Mouse (Mus musculus) CD4-positive, CD25-positive, alpha-beta regulatory T cell, adult 2 months (primary cell): Measurements from ENCODE around the gene Ppp1r3g.
"Not testable (repeated sequence)": the region's sequence is repeated elsewhere in the genome, so short reads cannot be mapped to it uniquely, and the experiment has no call there.

Source experiments
- DNase-seq: peaks from one replicate; pipeline ENCODE4 v3.0.0-alpha.2; 2012; ENCODE audit warnings: low read depth, low spot score

The Ppp1r3g gene

DNA sequence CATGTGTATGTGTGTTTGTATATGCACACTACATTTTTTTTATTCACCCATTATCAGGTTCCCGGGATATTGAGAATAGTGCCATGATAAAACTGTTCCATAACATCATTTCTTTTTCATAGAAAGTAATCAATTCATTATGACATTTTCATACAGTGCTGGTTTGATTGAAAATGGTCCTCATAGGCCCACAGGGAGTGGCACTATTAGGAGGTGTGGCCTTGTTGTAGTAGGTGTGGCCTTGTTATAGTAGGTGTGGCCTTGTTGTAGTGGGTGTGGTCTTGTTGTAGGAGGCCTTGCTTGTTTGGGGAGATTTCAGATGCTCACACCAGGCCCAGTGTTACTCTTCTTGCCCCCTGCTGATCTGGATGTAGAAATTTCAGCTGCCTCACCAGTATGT, at the start of gene Ppp1r3g:
TSS of gene Ppp1r3g (plus strand) at position 301 of the 400 bp plus-strand sequence.
- DNase-seq = no peak

GRCm38 (mm10) chr13:35911476-35911875, 47.2 kb upstream of the Ppp1r3g start:
- no peak for DNase-seq

- no peak for DNase-seq
Observed at GRCm38 (mm10) chr13:35937991-35938390, 20.6 kb upstream of the Ppp1r3g start.

- no peak for DNase-seq
Observed at GRCm38 (mm10) chr13:35939871-35940665, 18.6 kb upstream of the Ppp1r3g start.

GRCm38 (mm10) chr13:35940934-35941333, 17.7 kb upstream of the Ppp1r3g start:
- no peak for DNase-seq

- DNase-seq = no peak
Observed at GRCm38 (mm10) chr13:35946659-35947353, 11.8 kb upstream of the Ppp1r3g start.

- peak; percentile 82 for DNase-seq
Observed at GRCm38 (mm10) chr13:35947354-35948000, 11.2 kb upstream of the Ppp1r3g start.

DNA sequence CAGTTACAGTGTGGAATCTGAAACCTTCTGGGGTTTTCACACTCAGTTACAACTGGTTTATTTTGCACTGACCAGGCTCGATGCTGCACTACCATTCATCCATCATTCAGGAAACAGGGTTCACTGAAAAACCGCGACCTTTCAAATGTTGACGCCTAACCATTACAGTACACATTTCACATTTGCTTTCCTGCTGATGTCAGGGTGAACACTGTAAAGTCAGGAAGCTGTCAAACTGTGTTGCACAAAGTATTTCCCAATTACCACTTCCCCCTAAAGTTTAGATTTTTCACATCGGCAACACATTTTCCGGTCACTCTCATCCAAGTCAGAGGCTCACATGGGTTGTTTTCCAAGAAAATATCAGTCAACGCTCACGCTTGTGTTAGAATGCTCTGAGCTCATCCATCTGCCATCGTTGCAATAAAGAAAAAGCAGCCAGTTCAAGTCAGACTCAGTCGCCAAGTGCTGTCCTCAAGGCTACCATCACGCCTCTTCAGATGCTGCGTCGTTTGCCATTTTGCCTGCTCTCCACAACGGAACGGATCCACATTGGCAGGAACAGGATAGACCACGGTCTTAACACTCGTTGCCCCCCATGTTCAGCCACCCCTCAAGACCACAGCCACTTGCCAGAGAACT, 8.7 kb upstream of the Ppp1r3g start:
- DNase-seq = no peak

DNA sequence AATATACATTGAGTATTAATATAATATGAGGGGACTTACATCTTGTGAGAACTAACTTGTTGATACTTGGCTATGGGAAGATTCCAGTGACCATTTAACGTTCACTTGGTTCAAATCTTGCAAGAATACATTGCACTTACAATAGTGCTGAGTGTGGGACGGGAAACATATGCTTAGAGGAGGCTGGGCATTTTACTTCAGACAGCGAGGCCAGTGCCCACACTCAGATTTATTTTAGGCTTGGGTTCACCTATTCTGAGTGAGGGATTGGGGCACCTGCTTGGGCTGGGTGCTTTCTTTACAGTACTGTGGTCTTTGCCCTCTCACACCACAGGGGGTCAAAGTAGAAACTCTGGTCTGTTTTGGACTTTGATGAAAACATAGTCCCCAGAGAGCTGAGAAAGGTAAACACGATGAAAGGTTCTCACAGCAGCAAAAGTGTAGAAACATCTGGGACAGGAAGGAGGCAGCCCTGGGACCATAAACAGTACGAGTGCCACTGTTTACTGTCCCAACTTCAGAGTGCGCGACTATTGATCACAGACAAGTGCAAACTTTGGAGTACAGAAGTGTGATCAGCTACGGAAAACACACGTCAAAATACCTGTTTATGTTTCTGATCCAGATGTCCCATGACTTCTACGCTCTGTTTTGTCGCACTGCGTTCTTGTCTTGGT, 890 bp downstream of the Ppp1r3g start:
- no peak for DNase-seq

GRCm38 (mm10) chr13:35963583-35963982, 4.9 kb downstream of the Ppp1r3g start:
- DNase-seq = no peak

- DNase-seq = no peak
Observed at GRCm38 (mm10) chr13:35967690-35968089, 9.1 kb downstream of the Ppp1r3g start.

DNA sequence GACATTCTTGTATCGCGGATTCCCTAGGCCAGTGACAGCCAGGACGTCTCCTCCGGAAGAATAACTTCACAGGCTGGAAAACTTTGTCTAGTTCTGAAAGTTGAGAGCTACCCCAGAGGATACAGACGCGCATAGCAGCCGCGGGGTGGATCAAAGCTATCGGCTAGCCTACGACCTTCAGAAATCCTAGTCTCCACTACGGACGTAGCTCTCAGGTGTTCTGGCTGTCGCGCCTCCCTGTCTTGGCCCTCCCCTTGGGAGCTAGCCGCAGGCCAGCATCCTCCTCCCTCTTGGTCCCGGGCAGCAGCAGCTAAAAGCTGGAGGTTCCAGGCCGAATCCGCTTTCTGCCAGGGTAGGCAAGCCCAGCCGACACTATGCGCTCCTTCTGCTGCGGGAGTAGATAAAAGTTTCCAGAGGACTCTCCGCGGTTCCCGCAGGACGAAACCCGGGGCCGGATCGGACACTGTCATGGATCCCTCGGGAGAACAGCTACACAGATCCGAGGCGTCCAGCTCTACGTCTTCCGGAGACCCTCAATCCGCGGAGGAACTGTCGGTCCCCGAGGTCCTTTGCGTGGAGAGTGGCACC, 9.6 kb downstream of the Ppp1r3g start:
- DNase-seq = no peak

- no peak for DNase-seq
Observed at GRCm38 (mm10) chr13:35968719-35969430, 10.2 kb downstream of the Ppp1r3g start.

DNA sequence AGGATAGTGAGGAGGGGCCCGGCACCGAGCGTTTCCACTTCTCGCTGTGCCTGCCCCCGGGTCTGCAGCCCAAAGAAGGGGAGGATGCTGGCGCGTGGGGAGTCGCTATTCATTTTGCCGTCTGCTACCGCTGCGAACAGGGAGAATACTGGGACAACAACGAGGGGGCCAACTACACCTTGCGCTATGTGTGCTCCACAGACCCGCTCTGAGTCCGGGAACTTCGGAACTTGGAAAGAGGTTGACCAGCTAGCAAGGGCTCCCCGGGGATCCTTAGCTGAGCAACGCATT, 10.7 kb downstream of the Ppp1r3g start:
- DNase-seq = no peak

GRCm38 (mm10) chr13:35969829-35970228, 11.2 kb downstream of the Ppp1r3g start:
- DNase-seq = no peak

- DNase-seq = no peak
Observed at GRCm38 (mm10) chr13:35976912-35977311, 18.3 kb downstream of the Ppp1r3g start.

- no peak for DNase-seq
Observed at GRCm38 (mm10) chr13:35980471-35980870, 21.8 kb downstream of the Ppp1r3g start.

- DNase-seq = no peak
Observed at GRCm38 (mm10) chr13:35982985-35983384, 24.3 kb downstream of the Ppp1r3g start.

- DNase-seq = no peak
Observed at GRCm38 (mm10) chr13:35989329-35989728, 30.7 kb downstream of the Ppp1r3g start.

DNA sequence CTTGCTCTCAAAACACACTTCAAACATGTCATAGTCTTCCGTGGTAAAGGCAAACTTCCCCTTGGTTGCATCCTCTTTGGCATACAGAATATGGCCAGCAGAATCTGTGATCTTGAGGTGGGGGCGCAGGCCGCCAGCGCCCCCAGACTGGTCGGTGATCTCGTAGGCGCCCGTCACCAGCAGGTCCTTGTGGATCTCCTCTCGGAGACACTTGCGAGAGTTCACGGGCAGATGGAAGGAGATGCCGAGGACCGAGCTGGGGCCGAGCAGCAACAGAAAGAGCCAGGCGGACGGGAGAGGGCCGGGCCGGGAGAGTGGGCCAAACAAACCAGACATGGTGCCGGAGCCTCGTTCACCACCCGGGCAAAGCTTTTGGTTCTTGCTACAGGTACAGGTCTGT, 32.5 kb downstream of the Ppp1r3g start:
- not testable (repeated sequence) for DNase-seq

DNA sequence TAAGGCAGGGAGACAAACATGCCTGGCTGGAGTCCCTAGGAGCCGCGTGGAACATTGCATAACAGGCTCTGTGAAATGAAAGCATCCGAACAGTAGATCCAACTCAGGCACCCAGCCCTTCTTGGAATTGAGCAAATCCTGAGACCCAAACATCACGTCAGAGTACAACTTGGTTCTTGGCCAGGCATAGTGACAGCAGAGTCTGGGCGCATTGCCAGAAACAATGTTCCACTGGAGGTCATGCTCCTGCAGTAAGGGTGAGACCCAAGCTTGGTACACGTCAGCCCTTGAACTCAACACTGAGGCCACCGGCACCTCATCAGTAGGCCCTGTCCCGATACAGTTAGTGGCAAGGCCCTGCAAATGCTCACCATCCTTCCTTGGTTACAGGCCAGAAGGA, 35.4 kb downstream of the Ppp1r3g start:
- DNase-seq = no peak
